Mouse (Mus musculus) heart, postnatal 0 days (tissue): Measurements from ENCODE around the gene Pafah1b3.

Experiments
- CTCF ChIP-seq: IDR thresholded peaks from 2 replicates; pipeline ENCODE4 v1.5.1; 2016; ENCODE audit warnings: antibody characterized with exemption, control low read depth, low read depth
- EP300 ChIP-seq: IDR thresholded peaks from 2 replicates; pipeline ENCODE4 v1.6.1; 2016; ENCODE audit warnings: antibody characterized with exemption, low read depth

DNA sequence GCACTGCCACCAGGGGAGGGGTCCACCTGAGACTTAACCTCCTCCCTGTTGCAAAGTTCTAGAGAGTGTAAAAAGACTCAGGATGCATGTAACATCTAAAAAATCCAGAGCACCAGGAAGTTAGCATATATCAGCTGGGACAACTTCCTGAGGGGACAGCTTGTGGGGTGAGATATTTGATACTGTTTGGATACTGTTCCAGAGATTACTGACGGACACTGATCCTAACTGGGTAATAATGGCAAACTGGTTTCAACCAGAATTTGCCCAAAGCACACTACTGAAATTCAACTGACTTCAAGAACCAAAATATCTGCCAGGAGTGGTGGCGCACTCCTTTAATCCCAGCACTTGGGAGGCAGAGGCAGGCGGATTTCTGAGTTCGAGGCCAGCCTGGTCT, 3.3 kb downstream of the Pafah1b3 start:
- TF ChIP-seq CTCF (no peak), EP300 (no peak)
